Comparison of ENCODE assay signal across 19 mouse cellular contexts in genomic region chr19:52632501-52632900, GRCm38 (mm10).
DNase-seq lines count a peak whose midpoint lies in the region; ATAC-seq lines count a peak whose summit lies in the region.
"Had no signal": no experiment of that assay in that cellular context is flagged by ENCODE, and none has a peak within 500 bp of the region (broad histone marks: within the 10 kb centered on the region; RNA-seq: fewer than 3 reads in every experiment).

No protein-coding gene starts in this region.

- no peak for DNase-seq in heart, postnatal 4 days
- DNase-seq in 3134 (ENCODE audit: extremely low read depth, insufficient read length, low spot score), result peak; percentile 67
- peak; percentile 89 for DNase-seq in Muller cell, postnatal 12 days (ENCODE audit: inconsistent ontology term)
- DNase-seq in gonadal fat pad, adult 2 months (ENCODE audit: low read depth), result peak; percentile 8
- no peak for DNase-seq in adrenal gland, postnatal 25 days
- DNase-seq: cerebellum, adult 8-10 months; heart, postnatal 14 days; kidney, postnatal 4 days; lung, postnatal 10 days; midbrain, embryonic 14.5 days had no signal

- no peak overlapping the region for H3K4me3 ChIP-seq in heart, embryonic 14.5 days (ENCODE audit: control insufficient read depth in 1 of 2, insufficient read depth in 1 of 2, low read depth in 1 of 2, low read length in 2 of 2)
- H3K4me3 ChIP-seq in kidney, embryonic 16.5 days (ENCODE audit: low read length), result no peak overlapping the region
- H3K4me3 ChIP-seq: hindbrain, embryonic 15.5 days; intestine, embryonic 15.5 days; limb, embryonic 15.5 days; liver, embryonic 15.5 days; myocyte had no signal

- no peak overlapping the region for H3K27ac ChIP-seq in heart, embryonic 14.5 days (replicated peaks in 1 of 2; ENCODE audit: control insufficient read depth in 1 of 2, insufficient read depth in 1 of 2, low read depth in 2 of 2, low read length in 2 of 2)
- H3K27ac ChIP-seq in kidney, embryonic 16.5 days (ENCODE audit: low read length), result no peak overlapping the region
- H3K27ac ChIP-seq: hindbrain, embryonic 15.5 days; intestine, embryonic 15.5 days; liver, embryonic 15.5 days had no signal

- H3K4me1 ChIP-seq in heart, embryonic 14.5 days (ENCODE audit: control insufficient read depth in 2 of 2, insufficient read depth in 2 of 2, low read length in 2 of 2), result no peaks in the 10 kb centered on the region
- no peaks in the 10 kb centered on the region for H3K4me1 ChIP-seq in kidney, embryonic 16.5 days (ENCODE audit: insufficient read depth, low read length)
- H3K4me1 ChIP-seq: hindbrain, embryonic 15.5 days; intestine, embryonic 15.5 days; liver, embryonic 15.5 days; megakaryocyte, embryonic 14.5 days had no signal

- no peaks in the 10 kb centered on the region for H3K36me3 ChIP-seq in heart, embryonic 14.5 days (ENCODE audit: control insufficient read depth, insufficient read depth, low read length)
- H3K36me3 ChIP-seq in kidney, embryonic 16.5 days (ENCODE audit: insufficient read depth, low read length), result no peaks in the 10 kb centered on the region
- H3K36me3 ChIP-seq: hindbrain, embryonic 15.5 days; intestine, embryonic 15.5 days; limb, embryonic 15.5 days; liver, embryonic 15.5 days had no signal

- no peak overlapping the region for H3K4me2 ChIP-seq in heart, embryonic 14.5 days (ENCODE audit: low read length)
- H3K4me2 ChIP-seq in kidney, embryonic 16.5 days (replicated peaks; ENCODE audit: low read depth, low read length), result no peak overlapping the region
- H3K4me2 ChIP-seq: hindbrain, embryonic 15.5 days; intestine, embryonic 15.5 days; limb, embryonic 15.5 days; liver, embryonic 15.5 days had no signal

- H3K9ac ChIP-seq in heart, embryonic 14.5 days (ENCODE audit: low read length), result no peak overlapping the region
- H3K9ac ChIP-seq in kidney, embryonic 16.5 days (replicated peaks; ENCODE audit: low read length), result no peak overlapping the region
- H3K9ac ChIP-seq: hindbrain, embryonic 15.5 days; intestine, embryonic 15.5 days; limb, embryonic 15.5 days; liver, embryonic 15.5 days had no signal

- 47% methylated on average over 4 of the region's 4 CpGs for WGBS in heart, embryonic 14.5 days
- WGBS in kidney, embryonic 16.5 days, result 67% methylated on average over 4 of the region's 4 CpGs

- H3K9me3 ChIP-seq in heart, embryonic 14.5 days (ENCODE audit: control insufficient read depth, low read length), result no peaks in the 10 kb centered on the region
- H3K9me3 ChIP-seq in kidney, embryonic 16.5 days (ENCODE audit: low read length), result no peaks in the 10 kb centered on the region
- H3K9me3 ChIP-seq: hindbrain, embryonic 15.5 days; intestine, embryonic 15.5 days; limb, embryonic 15.5 days; liver, embryonic 15.5 days had no signal

- ATAC-seq in heart, embryonic 14.5 days (ENCODE audit: insufficient number of reproducible peaks, insufficient read depth, low FRiP score, low read depth), result peak; percentile 47
- ATAC-seq in kidney, embryonic 16.5 days (ENCODE audit: low FRiP score, low TSS enrichment), result no peak
- ATAC-seq: forebrain, embryonic 16.5 days; intestine, embryonic 15.5 days had no signal

- H3K27me3 ChIP-seq in heart, embryonic 14.5 days (ENCODE audit: control insufficient read depth, insufficient read depth, low read length), result no peaks in the 10 kb centered on the region
- no peaks in the 10 kb centered on the region for H3K27me3 ChIP-seq in kidney, embryonic 16.5 days (ENCODE audit: insufficient read depth, low read length)
- H3K27me3 ChIP-seq: hindbrain, embryonic 15.5 days; intestine, embryonic 15.5 days; limb, embryonic 15.5 days; liver, embryonic 15.5 days; megakaryocyte, embryonic 14.5 days had no signal

Comparison
In these comparisons a context has a peak if more than half of its experiments do, and no peak if none do; other contexts are left out.
1. DNase-seq: peak in 3134 (single experiment), Muller cell, postnatal 12 days (single experiment) and gonadal fat pad, adult 2 months (single experiment); none in heart, postnatal 4 days (single experiment) and adrenal gland, postnatal 25 days (single experiment).